Mouse (Mus musculus): Measurements from ENCODE around the gene Pnmal2.

- TF ChIP-seq CTCF (IDR thresholded peaks at IDR 0.05; ENCODE audit: insufficient read depth, low read depth, low read length) (no peak), POLR2A (IDR thresholded peaks at IDR 0.05; ENCODE audit: insufficient read depth, low read depth, low read length) (no peak)
Measured at GRCm38 (mm10) chr7:16980348-16980747, 35.9 kb downstream of the Pnmal2 start.
